Mouse (Mus musculus) ES-Bruce4 (cell line): ENCODE data around the gene Ppara.

ENCODE experiments used
- CTCF ChIP-seq: IDR thresholded peaks from one replicate; pipeline ENCODE4 v1.8.1; 2011; ENCODE audit warnings: low read depth, low read length
- EP300 ChIP-seq: IDR thresholded peaks from 2 replicates; pipeline ENCODE4 v1.6.1; 2011; ENCODE audit warnings: low read depth, low read length; ENCODE audit not compliant: insufficient read depth
- POLR2A ChIP-seq: IDR thresholded peaks from one replicate; pipeline ENCODE4 v1.8.1; 2011; ENCODE audit warnings: low read length; ENCODE audit not compliant: insufficient read depth

DNA sequence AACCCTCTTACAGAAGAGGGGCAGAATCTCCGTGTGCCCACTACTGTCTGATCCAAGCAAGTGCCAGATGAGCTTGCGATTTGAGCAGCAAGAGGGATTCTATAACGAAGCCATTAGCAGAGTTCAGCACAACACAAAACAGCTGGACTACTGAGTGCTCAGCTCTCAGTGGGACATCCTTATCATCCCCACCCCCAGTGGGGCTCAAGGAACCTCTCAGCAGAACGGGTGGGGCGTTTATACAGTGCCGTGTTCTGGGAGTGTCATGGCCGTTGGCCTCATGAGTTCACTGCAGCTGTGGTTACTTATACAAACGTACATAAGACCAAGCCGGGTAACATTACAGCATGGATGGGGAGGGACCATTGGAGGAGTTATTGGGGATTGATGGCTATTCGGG is 78.6 kb downstream of the Ppara start:
- TF ChIP-seq CTCF (no peak), EP300 (no peak), POLR2A (no peak)
